In the genomic region with DNA sequence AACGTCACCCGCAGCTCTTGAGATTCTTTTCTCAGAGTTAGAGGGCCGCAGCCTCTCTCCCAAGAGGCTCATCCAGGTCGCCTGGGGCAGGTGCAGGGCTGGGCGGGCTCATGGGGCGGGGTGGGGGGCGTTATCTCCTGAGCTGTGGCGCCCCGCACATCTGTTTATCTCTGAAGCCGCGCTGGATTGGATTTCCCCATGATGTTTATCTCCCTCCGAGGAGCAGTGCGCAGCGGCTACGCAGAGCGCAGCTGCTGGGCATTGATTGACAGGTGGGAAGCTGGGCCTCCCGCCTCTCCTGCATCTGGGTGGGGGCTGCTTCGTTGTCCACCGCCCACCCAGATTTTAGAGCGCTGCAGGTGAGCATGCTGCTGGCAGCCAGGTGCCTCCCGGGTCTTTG, we compare ENCODE assay signal across 18 mouse cellular contexts. TPM values are rescaled to one million over a fixed set of nuclear protein-coding genes. Genes with fewer than 3 reads are reported as not detected.
DNase-seq lines count a peak whose midpoint lies in the region; ATAC-seq and TF ChIP-seq lines count a peak whose summit lies in the region.
"Had no signal": no experiment of that assay in that cellular context is flagged by ENCODE, and none has a peak within 500 bp of the region (broad histone marks: within the 10 kb centered on the region; RNA-seq: fewer than 3 reads in every experiment).

No protein-coding gene starts in this region.

- H3K4me3 ChIP-seq in midbrain, embryonic 12.5 days, result no peak overlapping the region
- H3K4me3 ChIP-seq in midbrain, postnatal 0 days (ENCODE audit: low read depth, low read length), result no peak overlapping the region
- H3K4me3 ChIP-seq in embryonic facial prominence, embryonic 10.5 days, result peak overlapping the region; percentile 19
- H3K4me3 ChIP-seq: stomach, embryonic 15.5 days had no signal

- peak overlapping the region; percentile 27; the same call in 1 of the 2 replicates for H3K4me2 ChIP-seq in midbrain, embryonic 12.5 days (replicated peaks)
- no peak overlapping the region for H3K4me2 ChIP-seq in midbrain, postnatal 0 days (ENCODE audit: low read depth, low read length, poor library complexity, severe bottlenecking)
- H3K4me2 ChIP-seq: lung, embryonic 14.5 days; stomach, embryonic 15.5 days had no signal

- ATAC-seq in midbrain, embryonic 12.5 days (ENCODE audit: low FRiP score, low read depth), result no peak
- ATAC-seq in midbrain, postnatal 0 days (ENCODE audit: low FRiP score), result no peak
- no peak for ATAC-seq in megakaryocyte, adult 5-6 weeks (ENCODE audit: poor library complexity, severe bottlenecking)
- ATAC-seq: Patski had no signal

- H3K4me1 ChIP-seq in midbrain, embryonic 12.5 days, result peaks cover 52% of the 10 kb centered on the region
- peaks cover 11% of the 10 kb centered on the region for H3K4me1 ChIP-seq in midbrain, postnatal 0 days (ENCODE audit: insufficient read depth, low read length)
- H3K4me1 ChIP-seq in embryonic facial prominence, embryonic 10.5 days, result peaks cover 56% of the 10 kb centered on the region

- H3K9ac ChIP-seq in midbrain, embryonic 12.5 days (replicated peaks), result no peak overlapping the region
- H3K9ac ChIP-seq in midbrain, postnatal 0 days (replicated peaks; ENCODE audit: low read length, poor library complexity, severe bottlenecking), result no peak overlapping the region
- H3K9ac ChIP-seq: lung, embryonic 14.5 days; stomach, embryonic 15.5 days had no signal

- H3K27me3 ChIP-seq in midbrain, embryonic 12.5 days, result peaks cover 84% of the 10 kb centered on the region
- H3K27me3 ChIP-seq in midbrain, postnatal 0 days (ENCODE audit: insufficient read depth, low read length), result peaks cover 35% of the 10 kb centered on the region
- H3K27me3 ChIP-seq in embryonic facial prominence, embryonic 10.5 days (replicated peaks; ENCODE audit: low read depth, poor library complexity, severe bottlenecking), result peaks cover 98% of the 10 kb centered on the region

- H3K36me3 ChIP-seq in midbrain, embryonic 12.5 days, result no peaks in the 10 kb centered on the region
- H3K36me3 ChIP-seq in midbrain, postnatal 0 days (ENCODE audit: insufficient read depth, low read length), result no peaks in the 10 kb centered on the region
- H3K36me3 ChIP-seq in embryonic facial prominence, embryonic 10.5 days (replicated peaks), result no peaks in the 10 kb centered on the region
- H3K36me3 ChIP-seq: stomach, embryonic 15.5 days had no signal

- 0 out of 2 replicates have a peak overlapping the region, but pooled peaks have one; percentile 15 for H3K27ac ChIP-seq in midbrain, embryonic 12.5 days (replicated peaks)
- H3K27ac ChIP-seq in midbrain, postnatal 0 days (ENCODE audit: low read depth, low read length), result no peak overlapping the region
- peak overlapping the region; percentile 26; the same call in 1 of the 2 replicates for H3K27ac ChIP-seq in embryonic facial prominence, embryonic 10.5 days (replicated peaks)
- H3K27ac ChIP-seq: kidney, postnatal 0 days; stomach, embryonic 15.5 days had no signal

- WGBS in midbrain, embryonic 12.5 days, result 2% methylated on average over 21 of the region's 21 CpGs
- 12% methylated on average over 21 of the region's 21 CpGs for WGBS in midbrain, postnatal 0 days
- WGBS in embryonic facial prominence, embryonic 10.5 days, result 1% methylated on average over 21 of the region's 21 CpGs

- H3K9me3 ChIP-seq in midbrain, embryonic 12.5 days, result no peaks in the 10 kb centered on the region
- no peaks in the 10 kb centered on the region for H3K9me3 ChIP-seq in midbrain, postnatal 0 days (ENCODE audit: low read length)
- no peaks in the 10 kb centered on the region for H3K9me3 ChIP-seq in embryonic facial prominence, embryonic 10.5 days
- H3K9me3 ChIP-seq: stomach, embryonic 15.5 days had no signal

- no peak for DNase-seq in midbrain, postnatal 0 days (ENCODE audit: low spot score)
- peak; percentile 56 for DNase-seq in embryonic facial prominence, embryonic 10.5 days (ENCODE audit: low spot score)
- peak; percentile 29 for DNase-seq in induced T-regulatory cell, adult 2 months (ENCODE audit: low read depth)
- DNase-seq in kidney, adult 9 months, result no peak
- DNase-seq in heart, adult 8-10 months (ENCODE audit: low spot score), result no peak
- DNase-seq: adrenal gland, adult 2 months; layer of hippocampus, adult 9-11 months; liver; lung, embryonic 14.5 days had no signal

- no peak for TF ChIP-seq CTCF in midbrain, postnatal 0 days (IDR thresholded peaks at IDR 0.05)

RNA-seq across cellular contexts. Expression of a gene that starts 28.3 kb away (rescaled TPM):
- polyA plus RNA-seq in midbrain, embryonic 12.5 days (2016; fragmentation: Nextera tagmentation; extraction: Ambion mirVana), result 38.0 and 38.8 TPM in 2 replicates
- not detected in 2 replicates for total RNA-seq in midbrain, postnatal 0 days (2014; rRNA removed)
- polyA plus RNA-seq in midbrain, postnatal 0 days (2015; fragmentation: Nextera tagmentation; extraction: Ambion mirVana), result not detected in 2 replicates
- 11.2 and 15.5 TPM in 2 replicates for polyA plus RNA-seq in embryonic facial prominence, embryonic 10.5 days (2016; fragmentation: Nextera tagmentation; extraction: Ambion mirVana)
- total RNA-seq in megakaryocyte, adult 5-6 weeks (2015), result not detected in 2 replicates
- total RNA-seq in megakaryocyte, adult 5-6 weeks (2017), result not detected in 2 replicates
- not detected for total RNA-seq in heart, adult 8-10 months (2022)
- total RNA-seq: adrenal gland, adult 2 months; granulocyte monocyte progenitor cell, adult 5-6 weeks; left cerebral cortex, postnatal 10 days had no signal
- polyA plus RNA-seq: adrenal gland, adult 2 months; heart, postnatal 0 days; intestine, embryonic 14.5 days; kidney, postnatal 0 days; lung, embryonic 14.5 days; stomach, embryonic 15.5 days had no signal

RNA-seq across cellular contexts. Expression of a gene that starts 44.9 kb away (rescaled TPM):
- polyA plus RNA-seq in midbrain, embryonic 12.5 days (2016; fragmentation: Nextera tagmentation; extraction: Ambion mirVana), result 0.69 and 1.1 TPM in 2 replicates
- total RNA-seq in midbrain, postnatal 0 days (2014; rRNA removed), result 0.49 and 0.52 TPM in 2 replicates
- polyA plus RNA-seq in midbrain, postnatal 0 days (2015; fragmentation: Nextera tagmentation; extraction: Ambion mirVana), result 0.64 and 0.76 TPM in 2 replicates
- polyA plus RNA-seq in embryonic facial prominence, embryonic 10.5 days (2016; fragmentation: Nextera tagmentation; extraction: Ambion mirVana), result 1.3 and 1.5 TPM in 2 replicates
- 161 and 168 TPM in 2 replicates for total RNA-seq in megakaryocyte, adult 5-6 weeks (2015)
- total RNA-seq in megakaryocyte, adult 5-6 weeks (2017), result 230 and 238 TPM in 2 replicates
- total RNA-seq in heart, adult 8-10 months (2022), result 1 to 10 TPM in 1 of 4 experiments, under 1 TPM in 3; 0.50 to 1.2 (median 0.82) TPM
- polyA plus RNA-seq: Patski had no signal

Comparison
In these comparisons a context has a peak if more than half of its experiments do, and no peak if none do; other contexts are left out.
1. DNase-seq: peak in embryonic facial prominence, embryonic 10.5 days (single experiment) and induced T-regulatory cell, adult 2 months (single experiment); none in midbrain, postnatal 0 days (single experiment), kidney, adult 9 months (single experiment) and heart, adult 8-10 months (single experiment).
2. RNA of a gene that starts 44.9 kb away (total RNA-seq): 161 to 238 TPM in megakaryocyte, adult 5-6 weeks; 0.50 to 1.2 TPM in heart, adult 8-10 months and 0.49 to 0.52 TPM in midbrain, postnatal 0 days; every median in the first group is over 10 times any median in the second.